Mouse (Mus musculus): Measurements from ENCODE around the gene Cblb.

Cblb gene

GRCm38 (mm10) chr16:52135689-52136390 is 104.8 kb downstream of the Cblb start:
- no peak for DNase-seq

GRCm38 (mm10) chr16:52143101-52143500 is 112.1 kb downstream of the Cblb start:
- peak; percentile 16 to 24 for DNase-seq

GRCm38 (mm10) chr16:52143818-52144217 is 112.8 kb downstream of the Cblb start:
- DNase-seq, result no peak

GRCm38 (mm10) chr16:52144792-52145191 is 113.8 kb downstream of the Cblb start:
- DNase-seq, result peak; percentile 49 to 63

- DNase-seq, result no peak
Measured at GRCm38 (mm10) chr16:52145552-52145951, 114.5 kb downstream of the Cblb start.

- peak; percentile 69 to 70 for DNase-seq
Measured at GRCm38 (mm10) chr16:52146976-52147696, 116.1 kb downstream of the Cblb start.

GRCm38 (mm10) chr16:52148041-52148440 is 117.0 kb downstream of the Cblb start:
- no peak for DNase-seq

GRCm38 (mm10) chr16:52149135-52149769 is 118.2 kb downstream of the Cblb start:
- peak; percentile 43 to 48 for DNase-seq

GRCm38 (mm10) chr16:52155030-52155696 is 124.1 kb downstream of the Cblb start:
- no peak for DNase-seq

GRCm38 (mm10) chr16:52159958-52160504 is 129.0 kb downstream of the Cblb start:
- DNase-seq, result no peak

GRCm38 (mm10) chr16:52164246-52164645 is 133.2 kb downstream of the Cblb start:
- DNase-seq, result no peak

GRCm38 (mm10) chr16:52173253-52173652 is 142.2 kb downstream of the Cblb start:
- DNase-seq, result no peak

GRCm38 (mm10) chr16:52179839-52180238 is 148.8 kb downstream of the Cblb start:
- no peak for DNase-seq

- DNase-seq, result peak; percentile 43 to 46
Measured at GRCm38 (mm10) chr16:52182057-52182456, 151.0 kb downstream of the Cblb start.

GRCm38 (mm10) chr16:52184350-52184749 is 153.3 kb downstream of the Cblb start:
- DNase-seq, result no peak

GRCm38 (mm10) chr16:52186731-52187130 is 155.7 kb downstream of the Cblb start:
- DNase-seq, result no peak

- no peak for DNase-seq
Measured at GRCm38 (mm10) chr16:52189103-52189502, 158.1 kb downstream of the Cblb start.

- DNase-seq, result no peak
Measured at GRCm38 (mm10) chr16:52190714-52191113, 159.7 kb downstream of the Cblb start.

- DNase-seq, result no peak
Measured at GRCm38 (mm10) chr16:52194040-52194439, 163.0 kb downstream of the Cblb start.

- no peak for DNase-seq
Measured at GRCm38 (mm10) chr16:52194866-52195265, 163.8 kb downstream of the Cblb start.

GRCm38 (mm10) chr16:52200107-52200506 is 169.1 kb downstream of the Cblb start:
- DNase-seq, result peak; percentile 8 to 10

- DNase-seq, result no peak
Measured at GRCm38 (mm10) chr16:52210844-52211606, 180.0 kb downstream of the Cblb start.
